Mouse (Mus musculus) lung, adult 2 months (tissue): ENCODE measurements around the gene H2-Q6.
"Not testable (repeated sequence)": the region's sequence is repeated elsewhere in the genome, so short reads cannot be mapped to it uniquely, and the experiment has no call there.

Experiments
- CTCF ChIP-seq: fragments of 200-500 bp; IDR thresholded peaks from 2 replicates; pipeline ENCODE4 v1.5.1; 2011; ENCODE audit warnings: mild to moderate bottlenecking, low read length, control low read depth; ENCODE audit not compliant: insufficient read depth
- POLR2A ChIP-seq: fragments of 200-500 bp; IDR thresholded peaks from 2 replicates; pipeline ENCODE4 v1.6.1; 2011; ENCODE audit warnings: low read depth, mild to moderate bottlenecking, control low read depth, low read length, borderline replicate concordance; ENCODE audit errors: extremely low read depth

DNA sequence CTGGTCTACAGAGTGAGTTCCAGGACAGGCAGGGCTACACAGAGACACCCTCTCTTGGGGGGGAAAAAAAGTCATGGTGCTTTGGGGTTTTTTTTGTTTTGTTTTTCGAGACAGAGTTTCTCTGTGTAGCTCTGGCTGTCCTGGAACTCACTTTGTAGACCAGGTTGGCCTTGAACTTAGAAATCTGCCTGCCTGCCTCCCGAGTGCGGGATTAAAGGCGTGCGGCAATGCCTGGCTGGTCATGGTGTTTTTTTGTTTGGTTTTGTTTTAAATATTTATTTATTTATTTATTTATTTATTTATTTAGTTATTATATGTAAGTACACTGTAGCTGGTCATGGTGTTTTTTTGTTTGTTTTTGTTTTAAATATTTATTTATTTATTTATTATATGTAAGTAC lies 2.3 kb upstream of the H2-Q6 start:
- not testable (repeated sequence) for TF ChIP-seq CTCF, POLR2A
